Mouse (Mus musculus) G1E (cell line): ENCODE data around the gene Arl16.

Source experiments
- CTCF ChIP-seq: IDR thresholded peaks from 2 replicates; pipeline ENCODE4 v1.5.1; 2012; ENCODE audit warnings: low read depth, low read length, inconsistent platforms, mixed read lengths
- GATA1 ChIP-seq: IDR thresholded peaks from 2 replicates; pipeline ENCODE4 v1.6.1; 2012; ENCODE audit warnings: borderline replicate concordance, low read length, inconsistent platforms, mixed read lengths

DNA sequence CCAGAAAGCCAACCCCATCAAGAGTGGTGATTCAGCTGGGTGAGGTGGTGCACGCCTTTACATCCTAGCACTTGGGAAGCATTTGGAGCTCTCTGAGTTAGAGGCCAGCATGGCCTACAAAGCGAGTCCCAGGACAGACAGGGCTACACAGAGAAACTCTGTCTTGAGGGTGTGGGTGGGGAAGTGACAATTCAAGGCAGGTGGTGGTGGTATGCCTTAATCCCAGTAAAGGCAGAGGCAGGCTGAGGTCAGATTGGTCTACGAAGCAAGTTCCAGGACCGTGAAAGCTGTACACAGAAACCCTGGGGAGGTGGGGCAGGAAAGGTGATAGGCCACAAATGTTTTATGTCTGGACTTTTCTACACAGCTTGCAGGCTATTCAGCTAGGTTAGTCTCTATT is 12.4 kb downstream of the Arl16 start:
- TF ChIP-seq CTCF (no peak), GATA1 (no peak)
